Mouse (Mus musculus): ENCODE measurements around the gene Mtmr1. TPM values are rescaled to one million over a fixed set of nuclear protein-coding genes. Genes with fewer than 3 reads are reported as not detected.

Gene Mtmr1
- total RNA-seq, 2 experiments from 2014 or later, result 19.4 to 24.3 TPM

DNA sequence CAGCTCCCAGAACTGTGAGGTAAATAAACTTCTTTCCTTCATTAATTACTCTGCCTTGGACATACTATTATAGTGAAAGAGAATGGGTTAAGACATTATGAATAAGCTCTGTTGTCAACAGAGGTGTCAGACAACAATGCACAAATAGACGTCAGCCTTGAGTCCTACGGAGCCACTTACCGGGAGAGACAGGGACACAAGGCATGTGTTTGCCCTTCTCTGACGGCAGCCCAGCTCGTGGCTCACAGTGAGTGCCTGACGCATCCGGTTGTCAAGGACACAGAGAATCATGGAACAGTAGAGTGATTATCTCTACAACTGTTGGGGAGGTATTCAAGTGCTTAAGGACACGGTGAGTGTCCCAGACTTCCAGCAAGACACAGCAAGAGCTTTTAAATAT lies 70.3 kb downstream of the Mtmr1 start:
- DNase-seq, result no peak
- intact Hi-C loops (cut with DNase I; ENCODE audit: low total_unique reads), result no loop called here

DNA sequence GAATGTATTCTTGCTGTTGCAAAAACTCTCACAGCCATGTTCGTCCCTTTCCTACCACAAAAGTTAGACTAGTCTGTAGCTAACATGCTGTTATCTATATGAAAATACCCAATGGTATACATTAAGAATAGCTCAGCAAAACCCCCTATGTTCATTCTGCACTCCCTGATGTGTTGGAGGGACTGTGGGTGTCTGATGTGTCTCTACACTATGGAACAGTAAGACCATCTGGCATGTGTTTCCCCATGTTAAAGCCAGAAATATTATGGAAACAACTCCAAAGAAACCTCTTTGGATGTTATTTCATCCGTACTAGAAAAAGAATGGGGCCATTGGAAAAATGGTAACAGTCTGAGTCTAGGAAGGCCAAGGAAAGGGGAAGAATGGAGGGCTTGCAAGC lies 71.0 kb downstream of the Mtmr1 start:
- no peak for DNase-seq
- intact Hi-C loops (cut with DNase I; ENCODE audit: low total_unique reads), result no loop called here

DNA sequence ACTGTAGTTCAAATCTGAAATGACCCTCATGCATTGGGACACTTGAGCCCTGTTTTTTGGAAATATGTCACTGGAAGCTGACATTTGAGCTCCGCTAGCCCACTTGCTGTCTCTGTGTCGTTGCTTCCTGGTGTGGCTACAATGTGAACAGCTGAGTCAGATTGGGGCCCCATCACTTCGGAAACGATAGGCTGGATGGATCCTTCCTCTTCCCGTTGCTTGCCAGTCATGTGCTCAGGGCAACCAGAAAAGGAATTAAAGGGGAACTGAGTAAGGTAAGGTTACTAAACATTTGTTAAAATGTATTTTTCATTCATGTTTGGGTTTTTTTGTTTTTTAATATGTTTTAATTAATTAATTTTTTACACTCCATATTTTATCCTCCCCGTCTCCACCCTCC lies 74.9 kb downstream of the Mtmr1 start:
- no peak for DNase-seq
- intact Hi-C loops (cut with DNase I; ENCODE audit: low total_unique reads), result no loop called here

DNA sequence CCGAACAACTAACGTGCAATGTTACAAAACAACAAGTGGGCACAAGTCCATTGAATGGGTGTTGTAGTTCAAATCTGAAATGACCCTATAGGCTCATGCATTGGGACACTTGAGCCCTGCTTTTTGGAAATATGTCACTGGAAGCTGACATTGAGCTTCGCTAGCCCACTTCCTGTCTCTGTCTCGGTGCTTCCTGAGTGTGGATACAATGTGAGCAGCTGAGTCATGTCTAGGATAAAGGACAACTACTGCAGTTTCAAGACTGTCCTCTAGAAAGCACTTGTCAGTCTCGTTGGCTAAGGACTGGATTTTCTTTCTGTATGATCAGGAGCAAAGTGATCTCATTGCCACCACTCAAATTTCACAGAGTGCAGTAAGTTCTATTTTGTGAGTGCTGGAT lies 78.4 kb downstream of the Mtmr1 start:
- no peak for DNase-seq
- intact Hi-C loops (cut with DNase I; ENCODE audit: low total_unique reads), result no loop called here

DNA sequence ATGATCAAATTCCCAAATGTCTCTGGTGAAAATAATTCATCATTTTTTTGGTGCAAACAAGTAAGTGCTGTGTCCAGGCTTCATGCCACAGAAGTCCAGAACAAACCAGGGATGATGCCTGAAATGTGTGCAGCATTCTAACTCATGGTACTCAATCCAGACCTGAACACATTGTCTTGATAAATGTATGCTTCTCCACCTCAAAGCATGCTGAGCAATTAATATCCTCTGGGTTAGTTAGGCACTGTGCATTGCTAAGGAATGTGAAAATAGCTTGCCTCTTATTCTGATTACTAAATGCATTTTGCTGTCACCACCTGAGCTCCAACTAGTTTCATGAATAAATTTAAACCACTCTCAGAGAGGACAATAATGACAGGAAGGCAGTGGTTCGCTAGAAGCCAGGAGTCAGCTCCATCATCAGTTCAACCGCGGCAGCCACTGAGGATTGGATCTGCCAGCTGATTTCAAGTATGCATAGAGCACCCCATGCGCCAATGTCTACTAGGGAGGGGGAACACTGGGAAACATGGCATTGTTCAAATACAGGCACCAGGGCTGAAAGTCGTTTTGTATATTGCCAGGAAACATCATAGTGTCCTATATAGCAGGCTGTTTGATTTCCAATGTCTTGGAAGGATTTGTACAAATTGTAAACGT lies 91.6 kb downstream of the Mtmr1 start:
- DNase-seq, result no peak
- intact Hi-C loops (cut with DNase I; ENCODE audit: low total_unique reads), result no loop called here

DNA sequence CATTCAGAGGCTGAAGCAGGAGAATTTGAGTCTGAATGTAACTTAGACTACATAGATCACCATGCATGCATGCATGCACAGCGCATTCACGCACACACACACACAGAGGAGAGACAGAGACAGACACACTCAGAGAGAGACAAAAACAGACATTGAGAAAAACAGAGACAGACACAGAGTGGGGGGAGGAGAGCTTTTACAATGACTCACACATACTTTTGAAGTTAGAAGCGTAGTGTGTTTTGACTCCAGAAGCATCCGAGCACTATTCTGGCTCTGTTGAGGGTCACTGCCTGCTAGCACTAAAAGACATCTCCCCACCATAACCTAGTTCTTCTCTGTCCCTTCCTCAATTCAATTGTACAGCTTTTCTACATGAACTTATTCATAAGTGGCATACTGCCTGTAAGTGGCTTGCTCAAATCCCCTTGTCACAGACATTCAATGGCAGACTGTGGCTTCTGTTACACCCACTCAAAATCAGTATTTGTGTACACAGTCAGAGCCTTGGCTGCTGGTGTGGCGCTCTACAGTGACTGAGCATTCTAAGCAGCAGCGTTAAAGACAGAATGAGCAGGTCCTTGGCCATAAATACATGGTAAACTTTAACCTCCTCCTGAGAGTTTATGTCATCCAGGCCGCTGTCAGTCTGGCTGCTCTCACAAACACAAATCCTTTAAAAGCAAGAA lies 99.7 kb downstream of the Mtmr1 start:
- DNase-seq, result no peak
- intact Hi-C loops (cut with DNase I; ENCODE audit: low total_unique reads), result no loop called here

DNA sequence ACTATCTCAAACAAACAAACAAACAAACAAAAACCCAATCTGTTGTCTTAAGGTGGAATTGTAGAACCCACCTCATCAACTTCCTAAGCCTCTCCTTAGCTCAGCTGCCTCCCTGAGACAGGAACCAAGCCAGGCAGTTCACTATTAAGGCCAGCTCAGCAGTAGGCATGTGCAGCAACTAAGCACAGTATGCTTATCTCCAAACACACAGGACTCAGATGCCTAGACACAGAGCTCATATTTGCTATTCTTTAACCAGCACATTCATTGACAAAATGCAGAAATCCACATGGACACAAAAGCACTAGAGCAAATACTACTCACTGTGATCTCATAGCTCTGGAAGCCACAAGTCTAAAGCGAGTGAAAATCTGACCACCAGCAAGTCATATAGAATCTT lies 100.9 kb downstream of the Mtmr1 start:
- DNase-seq, result no peak
- intact Hi-C loops (cut with DNase I; ENCODE audit: low total_unique reads), result no loop called here

DNA sequence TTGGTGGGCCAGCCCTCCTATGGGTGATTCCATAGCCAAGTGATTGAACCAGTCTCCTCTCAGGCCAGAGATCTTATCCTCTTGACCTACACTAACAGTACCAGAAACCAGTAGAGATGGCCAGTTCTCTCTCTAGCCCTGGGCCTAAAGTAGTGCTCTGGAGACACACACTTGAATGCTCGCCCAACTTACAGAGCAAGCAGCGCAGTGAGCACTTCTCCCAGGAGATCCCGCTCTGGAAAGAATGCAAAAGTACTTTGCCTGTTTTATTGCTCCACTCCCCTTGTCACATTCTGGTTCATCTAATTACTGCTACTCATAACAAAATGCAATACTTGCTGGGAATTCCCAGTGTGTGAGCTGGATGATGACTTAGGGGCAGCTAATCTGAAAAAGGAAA lies 102.9 kb downstream of the Mtmr1 start:
- DNase-seq, result peak; percentile 7
- intact Hi-C loops (cut with DNase I; ENCODE audit: low total_unique reads), result no loop called here

Other genes with a start within 250 kb of the Mtmr1 start
- 10 to 100 TPM in 1 of 2 experiments, 1 to 10 TPM in 1; 8.9 to 10.1 TPM for gene Mtm1, start 154.0 kb upstream of the Mtmr1 start, total RNA-seq (2021)
- gene Cd99l2, start 128.1 kb downstream of the Mtmr1 start, total RNA-seq (2021), result 10 to 100 TPM; 33.0 to 35.0 TPM
- gene Hmgb3, start 191.2 kb downstream of the Mtmr1 start, total RNA-seq (2021), result 10 to 100 TPM; 14.2 to 16.7 TPM